Mouse (Mus musculus) adrenal gland, adult 2 months (tissue): ENCODE measurements at regions not wholly inside any gene's neighbourhood (a gene's known extent, or its start where the extent isn't known, plus 50 kb on each side); places are given as distances from the start of the nearest gene placed in this dataset.

Source experiments
- DNase-seq: peaks from one replicate; pipeline ENCODE4 v3.0.0; 2021

- no peak for DNase-seq
These were observed 527.5 kb downstream of the Fgf9 start for GRCm38 (mm10) chr14:58597810-58598209.

DNA sequence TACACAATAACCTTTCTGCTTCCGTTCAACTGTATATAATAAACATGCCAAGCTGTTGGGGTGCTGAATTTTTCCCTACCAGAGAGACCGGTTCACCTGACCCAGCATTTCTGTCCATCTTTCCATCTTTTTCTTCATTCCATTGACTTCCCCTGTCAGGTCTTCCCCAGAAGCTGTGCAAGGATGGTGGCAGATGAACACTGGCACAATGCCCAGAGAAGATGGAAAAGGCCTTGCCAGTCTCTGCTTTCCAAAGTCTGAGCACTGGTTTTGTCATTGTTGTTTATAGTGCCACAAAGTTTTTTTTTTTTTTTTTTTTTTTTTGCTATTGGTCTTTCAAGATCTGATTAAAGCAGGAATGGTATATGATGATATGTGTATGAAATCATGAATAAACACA lies 526.6 kb downstream of the Fgf9 start:
- DNase-seq: no peak

DNA sequence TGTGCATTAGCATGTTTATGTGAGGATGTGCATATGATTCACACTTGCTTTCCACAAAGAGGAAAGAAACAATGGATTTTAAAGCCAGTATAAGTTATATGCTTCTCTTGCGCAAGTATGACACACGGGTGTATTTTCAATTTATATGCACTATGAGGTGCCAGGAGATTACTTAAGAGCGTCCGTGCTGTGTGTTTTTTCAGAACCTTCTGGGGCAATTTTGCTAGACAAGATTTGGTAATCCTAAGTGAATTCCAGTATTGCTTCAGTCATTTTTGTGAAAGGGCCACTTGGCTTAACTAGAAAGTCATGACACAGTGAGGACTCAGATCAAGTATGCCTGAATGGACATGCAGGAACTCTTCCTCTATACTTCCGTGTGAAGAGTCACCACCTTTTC lies 511.5 kb downstream of the Fgf9 start:
- DNase-seq: no peak

- DNase-seq: no peak
These were observed 499.7 kb downstream of the Fgf9 start for GRCm38 (mm10) chr14:58570021-58570420.

DNA sequence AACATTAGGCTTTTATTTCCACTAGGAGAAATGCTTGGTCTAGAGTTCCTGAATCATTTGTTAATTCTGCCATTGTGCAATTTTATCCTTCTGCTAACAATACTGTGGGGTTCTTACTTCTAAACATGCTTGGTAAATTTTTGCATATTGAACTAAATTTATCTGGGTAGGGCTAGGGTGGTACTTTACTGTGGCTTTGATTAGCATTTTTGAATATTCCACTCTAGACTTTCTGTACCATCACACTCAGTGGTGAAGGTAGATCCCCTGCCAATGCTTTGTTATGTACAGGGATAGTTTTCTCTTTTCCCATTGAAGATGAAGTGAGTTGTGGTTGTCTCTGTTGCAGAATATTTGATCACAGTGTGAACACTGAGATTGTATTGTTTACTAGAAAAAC lies 497.1 kb downstream of the Fgf9 start:
- no peak for DNase-seq

DNA sequence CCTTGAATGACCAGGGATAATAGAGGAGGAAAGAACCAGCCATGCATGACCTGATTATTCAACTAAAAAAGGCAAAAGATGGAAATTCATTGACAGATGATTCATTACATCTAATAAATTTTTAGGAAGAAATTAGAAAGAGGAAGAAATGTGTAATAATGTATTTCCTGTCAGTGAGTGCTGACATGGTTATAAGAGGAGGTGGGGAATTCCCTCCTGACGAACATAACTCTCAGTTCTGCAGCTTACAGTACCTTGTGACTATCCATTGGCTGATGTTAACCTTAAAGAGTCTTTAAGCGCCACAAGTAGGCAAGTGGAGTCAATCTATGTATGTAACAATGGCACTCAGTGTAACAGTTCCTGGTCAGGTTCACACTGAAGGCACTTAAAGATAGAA lies 492.7 kb downstream of the Fgf9 start:
- DNase-seq: no peak

DNA sequence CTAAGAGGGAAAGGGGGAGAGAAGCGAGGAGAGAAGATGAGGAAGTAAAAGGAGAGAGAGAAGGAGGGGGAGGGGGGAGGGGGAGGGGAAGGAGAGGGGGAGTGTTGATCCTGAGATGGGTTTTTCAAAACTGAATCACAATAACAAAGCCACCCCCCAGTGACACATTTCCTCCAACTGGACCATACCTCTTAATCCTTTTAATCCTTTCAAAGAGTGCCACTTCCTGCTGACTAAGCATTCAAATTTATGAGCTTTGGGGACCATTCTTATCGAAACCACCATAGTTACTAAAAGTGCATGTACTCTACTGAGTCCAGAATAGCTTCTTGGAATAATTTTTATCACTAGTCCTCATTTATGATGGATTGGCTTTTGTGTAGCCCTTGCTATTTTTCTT lies 480.4 kb downstream of the Fgf9 start:
- DNase-seq: no peak

- DNase-seq: no peak
These were observed 475.4 kb downstream of the Fgf9 start for GRCm38 (mm10) chr14:58545778-58546177.

- peak; percentile 29 for DNase-seq
These were observed 472.9 kb downstream of the Fgf9 start for GRCm38 (mm10) chr14:58543140-58543767.

- DNase-seq: no peak
These were observed 467.8 kb downstream of the Fgf9 start for GRCm38 (mm10) chr14:58538135-58538534.

GRCm38 (mm10) chr14:58520976-58521549 lies 450.7 kb downstream of the Fgf9 start:
- peak; percentile 48 for DNase-seq

DNA sequence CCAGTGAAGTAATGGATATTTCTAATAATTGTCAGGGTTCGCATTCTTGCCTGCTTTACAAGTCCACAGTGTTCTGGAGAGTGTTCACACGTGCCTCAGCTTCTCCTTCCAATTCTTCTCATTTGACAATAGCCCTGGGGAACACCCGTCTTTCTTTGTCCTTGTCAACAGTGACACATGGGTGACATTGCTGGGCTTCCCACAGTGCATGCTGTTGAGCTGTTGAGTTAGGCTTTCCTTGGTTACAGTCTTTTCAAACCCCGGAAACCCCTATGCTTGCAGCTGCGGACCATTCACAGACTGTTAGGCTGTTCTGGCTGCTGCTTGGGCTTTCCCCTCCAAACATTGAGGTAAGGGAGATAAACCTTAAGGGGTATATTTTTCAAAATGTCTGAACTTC lies 450.0 kb downstream of the Fgf9 start:
- no peak for DNase-seq

GRCm38 (mm10) chr14:58519086-58519485 lies 448.7 kb downstream of the Fgf9 start:
- no peak for DNase-seq

DNA sequence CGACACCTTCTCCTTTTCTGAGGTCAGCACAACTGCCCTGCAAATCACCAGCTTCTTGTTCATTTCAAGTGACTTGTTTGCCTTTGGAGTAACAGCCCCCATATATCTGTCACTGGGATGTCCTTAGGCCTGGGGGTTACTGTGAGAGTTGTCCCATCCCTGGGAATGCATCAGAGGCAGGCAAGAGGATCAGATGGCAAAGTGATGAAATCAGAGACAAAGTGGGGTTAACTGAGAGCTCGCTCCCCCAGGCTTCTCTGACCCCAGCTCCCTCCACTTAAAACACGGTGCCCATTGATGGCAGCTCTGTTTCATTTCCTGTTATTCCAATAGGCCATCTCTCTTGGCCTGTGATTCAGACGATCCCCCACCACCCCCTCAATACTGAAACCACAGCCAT lies 446.2 kb downstream of the Fgf9 start:
- no peak for DNase-seq

DNA sequence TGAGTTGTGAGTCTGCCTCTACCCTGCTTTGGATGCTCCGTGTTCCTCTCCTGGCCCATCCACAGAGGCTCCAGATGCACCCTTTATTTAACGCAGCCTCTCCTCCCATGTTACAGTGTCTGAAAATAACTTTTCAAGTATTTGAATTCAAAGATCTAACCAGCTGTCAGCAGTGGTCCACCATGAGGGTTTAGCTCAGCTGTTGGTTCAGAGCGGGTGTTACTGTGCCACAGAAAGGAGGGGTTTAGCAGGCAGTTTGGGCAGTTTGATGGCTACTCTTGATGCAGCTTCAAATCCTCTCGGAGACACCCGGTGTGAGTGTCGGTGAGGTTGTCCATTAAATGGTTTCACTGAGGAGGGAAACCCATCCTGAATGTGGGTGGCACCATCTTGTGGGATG lies 441.8 kb downstream of the Fgf9 start:
- DNase-seq: no peak

DNA sequence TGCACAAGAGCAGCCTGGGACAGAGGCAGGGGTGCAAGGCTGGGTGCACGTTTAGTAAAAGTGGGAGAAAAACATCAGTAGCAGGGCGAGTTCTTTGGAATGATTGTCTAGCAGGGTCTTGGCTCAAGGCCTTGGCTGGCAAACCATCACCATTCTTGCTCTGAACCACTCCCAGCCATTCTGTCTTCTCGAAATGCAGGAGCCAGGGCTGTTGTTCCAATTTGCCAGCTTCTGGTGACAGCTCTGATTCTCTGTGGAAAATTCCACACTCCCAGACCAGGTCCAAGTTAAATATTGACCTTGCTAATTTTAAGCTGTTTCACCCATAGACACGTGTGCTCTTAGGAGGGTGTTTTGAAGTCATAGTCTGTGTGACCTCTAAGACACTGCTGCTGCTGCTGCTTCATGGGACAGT lies 441.2 kb downstream of the Fgf9 start:
- DNase-seq: peak; percentile 16

DNA sequence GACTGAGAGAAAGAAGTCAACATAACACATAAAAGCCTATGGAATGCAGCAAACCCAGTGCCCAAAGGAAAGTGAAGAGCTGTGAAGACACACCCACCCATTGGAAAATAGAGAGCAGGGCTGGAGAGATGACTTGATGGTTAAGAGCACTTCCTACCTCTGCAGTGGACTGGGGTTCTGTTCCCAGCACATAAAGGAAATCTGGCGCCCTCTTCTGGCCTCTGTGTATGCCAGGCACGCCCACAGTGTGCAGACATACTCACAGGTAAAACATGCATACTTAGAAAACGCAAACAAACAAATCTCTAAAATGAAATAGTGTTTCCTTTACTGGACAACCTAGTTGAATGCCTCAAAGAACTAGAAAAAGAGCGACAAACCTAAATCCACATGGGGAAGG lies 440.4 kb downstream of the Fgf9 start:
- DNase-seq: no peak

DNA sequence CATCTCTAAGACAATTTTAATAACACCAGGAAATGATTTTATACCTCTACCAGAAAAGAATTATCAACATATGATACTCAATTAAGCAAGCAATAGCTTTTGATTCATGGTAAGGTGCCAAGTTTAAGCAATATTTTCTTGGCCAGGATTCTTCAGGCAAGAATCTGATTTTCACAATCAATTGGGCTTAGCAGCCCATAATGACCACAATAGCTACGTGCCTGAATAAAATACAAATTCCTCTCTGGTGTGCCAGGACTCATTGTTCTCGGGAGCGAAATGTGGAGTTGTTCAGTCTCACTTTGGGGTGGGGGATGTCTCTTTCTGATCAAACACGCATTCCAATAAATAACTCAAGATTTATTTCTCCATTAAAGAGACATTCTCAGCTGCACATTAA lies 438.8 kb downstream of the Fgf9 start:
- DNase-seq: no peak

DNA sequence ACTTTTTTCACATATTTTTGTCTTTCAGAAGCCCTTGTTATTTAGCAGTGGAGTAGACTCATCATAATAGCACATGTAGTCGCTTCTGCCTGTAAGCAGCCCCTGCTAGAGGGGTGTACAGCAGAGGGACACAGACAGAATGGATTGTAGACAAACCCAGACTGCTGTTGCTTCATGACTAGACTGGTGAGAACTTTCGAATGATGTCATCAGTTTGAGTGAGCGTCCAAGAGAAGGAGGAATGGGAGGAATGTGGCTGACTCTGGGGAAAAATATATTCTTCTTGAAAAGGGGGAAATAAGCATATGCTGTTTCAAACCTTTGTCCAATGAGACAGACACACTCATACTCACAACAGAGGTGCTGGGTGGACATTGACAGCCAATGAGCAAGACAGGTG lies 436.1 kb downstream of the Fgf9 start:
- DNase-seq: no peak

DNA sequence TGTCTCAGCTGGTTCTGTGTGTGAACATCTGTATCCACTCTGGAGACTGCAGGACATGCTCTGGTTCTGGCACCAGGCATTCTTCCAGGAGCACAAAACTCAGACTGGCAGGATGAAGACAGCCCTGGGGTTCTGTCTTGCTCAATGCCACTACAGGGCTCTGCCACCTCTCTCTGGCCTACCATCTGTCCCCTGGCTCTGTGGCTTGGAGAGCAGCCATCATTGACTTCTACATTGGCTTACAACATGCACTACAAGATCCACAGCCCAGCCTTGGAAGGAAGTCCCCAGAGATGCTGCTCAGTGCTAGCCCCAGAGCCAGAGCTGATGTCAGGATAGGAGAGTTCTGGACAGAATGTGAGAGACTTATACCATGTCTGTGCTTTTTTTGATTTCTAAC lies 435.5 kb downstream of the Fgf9 start:
- DNase-seq: peak; percentile 59

DNA sequence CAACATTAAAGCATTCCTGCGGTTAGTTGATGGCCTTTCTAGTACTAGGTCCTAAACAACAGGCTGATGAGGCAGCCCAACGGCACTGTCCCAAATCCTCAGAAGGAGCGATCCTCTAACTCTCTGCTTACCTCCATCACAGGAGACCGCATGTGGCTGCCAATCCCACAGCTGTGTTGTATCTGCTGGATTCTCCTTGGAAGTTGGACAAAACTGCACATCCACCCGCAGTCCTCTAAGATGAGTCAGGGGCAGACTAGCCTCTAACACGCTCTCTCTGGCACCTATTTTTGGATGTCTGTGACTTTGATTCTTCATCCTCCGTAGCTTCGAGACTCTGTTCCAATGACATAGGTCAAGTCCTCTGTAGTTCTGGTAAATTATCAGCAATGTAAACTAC lies 432.5 kb downstream of the Fgf9 start:
- DNase-seq: no peak

DNA sequence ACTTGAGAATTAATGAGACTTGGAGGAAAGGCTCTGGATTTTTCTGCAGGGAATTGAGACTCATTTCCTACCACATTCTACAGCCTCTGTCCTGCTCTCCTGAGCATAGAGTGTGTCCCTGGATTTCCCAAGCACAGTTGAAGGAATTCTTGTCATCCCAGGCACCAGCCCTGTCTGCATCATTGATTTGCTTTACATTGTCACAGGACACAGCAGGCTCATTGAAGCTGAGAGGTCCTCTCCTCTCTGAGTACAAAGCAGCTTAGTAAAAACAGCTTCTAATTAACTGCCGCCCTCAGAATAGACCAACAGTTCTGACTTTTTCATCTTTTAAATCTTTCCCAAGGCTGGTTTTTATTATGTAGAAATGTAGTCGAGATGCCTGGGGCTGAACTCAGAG lies 429.7 kb downstream of the Fgf9 start:
- DNase-seq: no peak

DNA sequence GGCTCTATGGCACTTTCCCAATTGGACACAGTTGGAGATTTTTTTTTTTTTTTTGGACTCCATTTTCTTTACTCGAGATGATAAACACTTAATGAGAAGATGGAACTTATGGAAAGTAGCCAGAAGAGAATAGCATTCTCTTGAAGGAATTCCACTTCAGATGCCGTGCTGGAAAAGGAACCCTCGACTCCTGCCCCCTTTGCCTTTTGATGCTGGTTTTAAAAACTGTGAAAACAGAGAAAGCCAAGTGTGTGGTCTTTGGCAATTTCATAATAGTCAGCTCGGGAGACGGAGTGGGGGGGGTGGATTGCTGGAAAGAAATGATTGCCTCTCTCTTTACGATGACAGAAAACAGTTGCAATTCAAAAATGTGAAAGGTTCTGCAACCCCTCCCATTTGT lies 429.2 kb downstream of the Fgf9 start:
- no peak for DNase-seq

- no peak for DNase-seq
These were observed 428.7 kb downstream of the Fgf9 start for GRCm38 (mm10) chr14:58499071-58499470.

GRCm38 (mm10) chr14:58496902-58497301 lies 426.6 kb downstream of the Fgf9 start:
- DNase-seq: no peak
